Mouse (Mus musculus) ovary, postnatal 14 days (tissue): Measurements from ENCODE around the gene Tmem87b.

Source experiments
- DNase-seq: peaks from one replicate; pipeline ENCODE4 v3.0.0; 2022; ENCODE audit warnings: low spot score

The Tmem87b gene

GRCm38 (mm10) chr2:128887866-128888550 lies 70.1 kb downstream of the Tmem87b start:
- DNase-seq = no peak

- DNase-seq = no peak
Measured at GRCm38 (mm10) chr2:128890661-128891335, 72.9 kb downstream of the Tmem87b start.

DNA sequence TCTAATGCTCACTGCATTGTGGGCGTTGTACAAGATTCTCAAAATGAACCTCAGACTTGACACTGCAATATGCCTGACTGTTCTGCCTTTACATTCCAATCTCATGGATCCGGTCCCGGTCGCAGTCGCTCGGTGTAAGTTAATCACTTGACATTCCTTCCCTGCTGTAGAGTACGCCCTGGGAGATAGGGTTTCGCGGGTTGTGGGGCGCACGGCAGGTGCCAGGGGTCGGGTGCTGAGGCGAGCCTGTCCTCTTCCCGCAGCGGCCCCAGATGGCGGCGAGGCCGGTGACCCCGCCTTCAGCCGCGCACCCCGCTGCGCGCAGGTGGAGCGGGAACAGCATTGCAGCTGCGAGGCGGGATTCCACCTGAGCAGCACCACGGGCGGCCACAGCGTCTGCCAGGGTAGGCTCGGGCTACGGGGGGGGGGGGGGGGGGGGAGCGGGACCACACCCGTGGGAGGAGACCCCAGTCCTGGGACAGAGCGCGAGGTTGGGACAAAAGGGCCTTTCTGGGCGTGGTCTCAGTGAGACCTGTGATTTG lies 74.3 kb downstream of the Tmem87b start:
- DNase-seq = no peak

GRCm38 (mm10) chr2:128902843-128903242 lies 84.9 kb downstream of the Tmem87b start:
- DNase-seq = no peak

- DNase-seq = no peak
Measured at GRCm38 (mm10) chr2:128903661-128904060, 85.7 kb downstream of the Tmem87b start.
